Mouse (Mus musculus): ENCODE measurements around the gene Lao1. TPM values are rescaled to one million over a fixed set of nuclear protein-coding genes. Genes with fewer than 3 reads are reported as not detected.

Lao1 gene
- total and polyA plus RNA-seq, 2 experiments from 2014 or later, result not detected

DNA sequence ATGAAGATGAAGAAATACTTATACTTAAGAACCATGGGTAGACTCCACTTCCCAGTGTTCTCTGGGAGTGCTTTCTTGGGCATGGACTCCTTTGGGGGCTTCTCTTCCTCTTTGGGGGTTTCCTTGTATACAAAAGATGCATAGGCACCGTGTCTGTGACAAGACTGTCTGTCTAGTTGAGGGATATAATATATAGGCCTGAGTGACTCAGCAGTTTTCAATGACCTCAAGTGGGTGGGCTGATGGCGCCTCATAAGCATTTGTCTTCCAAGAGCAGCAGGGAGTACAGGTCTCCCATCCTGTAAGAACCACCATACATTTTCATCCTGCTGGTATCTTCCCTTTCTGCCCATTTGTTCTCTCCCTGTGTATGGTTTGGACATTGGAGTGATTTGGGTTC lies 11.9 kb downstream of the Lao1 start:
- no peak for TF ChIP-seq CTCF (IDR thresholded peaks at IDR 0.05; ENCODE audit: low read depth)
- no peak for TF ChIP-seq EP300 (IDR thresholded peaks at IDR 0.05; ENCODE audit: low read depth)
- ATAC-seq (ENCODE audit: insufficient read depth, low read depth) (no peak), DNase-seq (ENCODE audit: low spot score) (no peak)
- Histone ChIP-seq H3K27ac (ENCODE audit: low read depth) (no peak overlapping the region), H3K4me3 (ENCODE audit: low read depth, low read length) (no peak overlapping the region), H3K4me1 (ENCODE audit: control insufficient read depth, insufficient read depth) (no peaks in the 10 kb centered on the region), H3K36me3 (replicated peaks; ENCODE audit: control insufficient read depth, insufficient read depth, low read length) (no peaks in the 10 kb centered on the region), H3K27me3 (ENCODE audit: control insufficient read depth, insufficient read depth, low read length) (no peaks in the 10 kb centered on the region), H3K4me2 (ENCODE audit: low read depth, low read length) (no peak overlapping the region), H3K9me3 (replicated peaks; ENCODE audit: control insufficient read depth, low read length) (no peaks in the 10 kb centered on the region), H3K9ac (replicated peaks; ENCODE audit: low read depth, low read length) (no peak overlapping the region)
- WGBS, result 67% methylated on average over 2 of the region's 2 CpGs

DNA sequence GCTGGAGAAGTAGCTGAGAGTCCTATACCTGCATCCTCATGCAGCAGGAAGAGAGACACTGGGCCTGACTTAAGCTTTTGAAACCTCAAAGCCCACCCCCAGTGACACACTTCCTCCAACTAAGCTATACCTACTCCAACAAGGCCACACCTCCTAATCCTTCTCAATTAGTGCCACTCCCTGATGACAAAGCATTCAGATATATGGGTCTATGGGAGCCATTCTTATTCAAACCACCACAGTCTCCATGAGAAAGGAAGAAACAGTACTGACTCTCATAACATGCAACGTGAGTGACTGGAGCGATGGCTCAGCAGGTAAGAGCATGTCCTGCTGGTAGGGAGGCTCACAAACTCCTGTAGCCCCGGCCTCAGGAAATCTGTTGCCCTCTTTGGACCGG lies 23.9 kb downstream of the Lao1 start:
- no peak for DNase-seq (ENCODE audit: low spot score)
- H3K9me3 ChIP-seq (replicated peaks; ENCODE audit: control insufficient read depth, low read length), result no peaks in the 10 kb centered on the region
- no peak overlapping the region for H3K9ac ChIP-seq (replicated peaks; ENCODE audit: low read depth, low read length)
- no peak overlapping the region for H3K4me3 ChIP-seq (ENCODE audit: low read depth, low read length)
- TF ChIP-seq CTCF (IDR thresholded peaks at IDR 0.05; ENCODE audit: low read depth), result no peak
- TF ChIP-seq EP300 (IDR thresholded peaks at IDR 0.05; ENCODE audit: low read depth), result no peak
- ATAC-seq (ENCODE audit: insufficient read depth, low read depth), result no peak
- H3K27me3 ChIP-seq (ENCODE audit: control insufficient read depth, insufficient read depth, low read length), result no peaks in the 10 kb centered on the region
- H3K4me1 ChIP-seq (ENCODE audit: control insufficient read depth, insufficient read depth), result no peaks in the 10 kb centered on the region
- 84% methylated on average over 4 of the region's 4 CpGs for WGBS
- no peak overlapping the region for H3K4me2 ChIP-seq (ENCODE audit: low read depth, low read length)
- H3K27ac ChIP-seq (ENCODE audit: low read depth), result no peak overlapping the region
- no peaks in the 10 kb centered on the region for H3K36me3 ChIP-seq (replicated peaks; ENCODE audit: control insufficient read depth, insufficient read depth, low read length)

DNA sequence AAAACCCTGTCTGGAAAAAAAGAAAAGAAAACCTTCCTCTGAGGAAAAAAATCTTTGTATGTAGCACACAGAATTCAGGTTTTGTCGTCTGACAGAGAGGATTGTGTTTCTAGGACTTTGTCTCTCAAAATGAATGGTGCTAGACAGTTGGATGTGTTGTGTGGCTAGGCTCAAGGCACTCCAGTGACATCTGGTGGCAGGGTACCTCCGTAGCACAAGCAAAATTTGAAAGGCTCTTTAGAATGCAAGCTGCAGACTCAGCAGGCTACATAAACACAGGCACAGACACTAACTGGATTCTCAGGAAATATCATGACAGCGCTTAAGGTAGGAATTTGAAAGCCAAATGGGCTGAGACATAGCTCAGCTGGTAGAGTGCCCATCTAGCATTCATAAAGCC lies 27.2 kb downstream of the Lao1 start:
- TF ChIP-seq EP300 (IDR thresholded peaks at IDR 0.05; ENCODE audit: low read depth) (no peak), CTCF (IDR thresholded peaks at IDR 0.05; ENCODE audit: low read depth) (peak; percentile 83)
- WGBS, result 8% methylated on average over 3 of the region's 3 CpGs

DNA sequence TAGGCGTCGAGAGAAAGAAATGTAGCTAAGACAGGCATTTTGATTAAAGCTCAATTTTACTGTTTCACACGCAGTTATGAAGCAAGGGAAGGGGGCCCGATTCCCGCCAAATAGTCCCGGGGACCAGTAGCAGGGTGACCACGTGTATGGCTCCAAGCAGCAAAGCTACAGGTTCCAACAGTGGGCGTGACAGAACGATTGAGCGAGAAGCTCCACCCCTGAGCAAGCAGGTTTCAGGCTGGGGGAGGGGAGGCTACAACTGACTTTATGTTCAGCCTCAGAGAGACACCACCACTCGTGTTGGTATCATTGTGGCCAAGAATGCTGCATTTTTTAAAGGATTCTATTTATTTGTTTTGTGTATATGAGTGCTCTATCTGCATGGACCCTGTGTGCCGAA lies 28.0 kb downstream of the Lao1 start:
- H3K4me2 ChIP-seq (ENCODE audit: low read depth, low read length), result no peak overlapping the region
- no peak for TF ChIP-seq EP300 (IDR thresholded peaks at IDR 0.05; ENCODE audit: low read depth)
- TF ChIP-seq CTCF (IDR thresholded peaks at IDR 0.05; ENCODE audit: low read depth), result no peak
- 26% methylated on average over 12 of the region's 12 CpGs for WGBS
- no peak overlapping the region for H3K4me3 ChIP-seq (ENCODE audit: low read depth, low read length)
- no peaks in the 10 kb centered on the region for H3K27me3 ChIP-seq (ENCODE audit: control insufficient read depth, insufficient read depth, low read length)
- H3K27ac ChIP-seq (ENCODE audit: low read depth), result no peak overlapping the region
- H3K9me3 ChIP-seq (replicated peaks; ENCODE audit: control insufficient read depth, low read length), result 0 out of 2 replicates have a peak, but pooled peaks cover 3% of the 10 kb centered on the region
- no peaks in the 10 kb centered on the region for H3K36me3 ChIP-seq (replicated peaks; ENCODE audit: control insufficient read depth, insufficient read depth, low read length)
- no peak for ATAC-seq (ENCODE audit: insufficient read depth, low read depth)
- no peaks in the 10 kb centered on the region for H3K4me1 ChIP-seq (ENCODE audit: control insufficient read depth, insufficient read depth)
- H3K9ac ChIP-seq (replicated peaks; ENCODE audit: low read depth, low read length), result no peak overlapping the region
- no peak for DNase-seq (ENCODE audit: low spot score)

More for the DNA sequence above, 27.2 kb downstream of the Lao1 start:
- no peaks in the 10 kb centered on the region for H3K36me3 ChIP-seq (replicated peaks; ENCODE audit: control insufficient read depth, insufficient read depth, low read length)
- H3K9ac ChIP-seq (replicated peaks; ENCODE audit: low read depth, low read length), result no peak overlapping the region
- H3K4me2 ChIP-seq (ENCODE audit: low read depth, low read length), result no peak overlapping the region
- ATAC-seq (ENCODE audit: insufficient read depth, low read depth) (no peak; the same call in 1 of the 2 replicates), DNase-seq (ENCODE audit: low spot score) (peak; percentile 26)
- no peaks in the 10 kb centered on the region for H3K4me1 ChIP-seq (ENCODE audit: control insufficient read depth, insufficient read depth)
- H3K9me3 ChIP-seq (replicated peaks; ENCODE audit: control insufficient read depth, low read length), result no peaks in the 10 kb centered on the region
- no peaks in the 10 kb centered on the region for H3K27me3 ChIP-seq (ENCODE audit: control insufficient read depth, insufficient read depth, low read length)
- H3K4me3 ChIP-seq (ENCODE audit: low read depth, low read length), result no peak overlapping the region
- H3K27ac ChIP-seq (ENCODE audit: low read depth), result no peak overlapping the region

DNA sequence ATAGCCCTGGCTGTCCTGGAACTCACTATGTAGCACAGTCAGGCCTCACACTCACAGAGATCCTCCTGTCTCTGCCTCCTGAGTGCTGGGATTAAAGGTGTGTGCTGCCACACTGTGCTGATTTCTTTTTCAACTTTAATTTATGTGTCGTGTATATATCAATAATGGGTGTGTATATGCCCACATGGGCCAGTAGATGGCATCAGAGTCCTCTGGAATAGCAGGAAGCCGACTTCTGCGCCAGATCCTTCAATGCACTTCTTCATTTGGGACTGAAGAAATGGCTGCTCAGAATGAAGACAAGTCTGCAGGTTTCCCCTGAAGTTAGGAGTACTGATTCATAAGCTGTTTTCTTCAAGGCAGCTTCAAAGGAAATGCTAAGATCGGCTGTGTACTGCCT lies 30.4 kb downstream of the Lao1 start:
- ATAC-seq (ENCODE audit: insufficient read depth, low read depth) (no peak), DNase-seq (ENCODE audit: low spot score) (peak; percentile 21)
- H3K9ac ChIP-seq (replicated peaks; ENCODE audit: low read depth, low read length), result no peak overlapping the region
- TF ChIP-seq EP300 (IDR thresholded peaks at IDR 0.05; ENCODE audit: low read depth), result no peak
- TF ChIP-seq CTCF (IDR thresholded peaks at IDR 0.05; ENCODE audit: low read depth), result peak; percentile 48
- H3K9me3 ChIP-seq (replicated peaks; ENCODE audit: control insufficient read depth, low read length), result 0 out of 2 replicates have a peak, but pooled peaks cover 12% of the 10 kb centered on the region
- H3K36me3 ChIP-seq (replicated peaks; ENCODE audit: control insufficient read depth, insufficient read depth, low read length), result no peaks in the 10 kb centered on the region
- no peak overlapping the region for H3K27ac ChIP-seq (ENCODE audit: low read depth)
- no peaks in the 10 kb centered on the region for H3K27me3 ChIP-seq (ENCODE audit: control insufficient read depth, insufficient read depth, low read length)
- 38% methylated on average over 4 of the region's 4 CpGs for WGBS
- no peak overlapping the region for H3K4me3 ChIP-seq (ENCODE audit: low read depth, low read length)
- no peaks in the 10 kb centered on the region for H3K4me1 ChIP-seq (ENCODE audit: control insufficient read depth, insufficient read depth)
- no peak overlapping the region for H3K4me2 ChIP-seq (ENCODE audit: low read depth, low read length)

DNA sequence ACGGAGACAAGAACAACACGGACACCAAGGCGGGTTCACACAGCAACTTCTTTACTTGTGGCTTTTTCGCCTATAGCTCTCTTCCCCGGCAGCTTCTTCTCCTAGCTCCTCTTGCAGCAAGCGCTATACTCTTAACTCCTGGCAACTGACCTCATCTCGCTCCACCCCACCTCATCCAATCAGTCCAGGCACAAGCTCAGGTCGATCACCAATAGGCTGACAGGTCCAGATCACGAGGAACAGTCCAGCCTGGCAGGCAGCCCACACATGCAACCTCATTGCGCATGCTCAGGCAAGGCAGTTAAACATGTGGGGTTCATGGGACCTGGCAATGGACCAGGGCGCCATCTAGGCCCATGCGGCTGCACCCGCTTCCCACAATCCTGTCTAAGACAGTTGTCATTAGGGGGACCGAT lies 35.8 kb downstream of the Lao1 start:
- Histone ChIP-seq H3K27me3 (ENCODE audit: control insufficient read depth, insufficient read depth, low read length) (no peaks in the 10 kb centered on the region), H3K9me3 (replicated peaks; ENCODE audit: control insufficient read depth, low read length) (0 out of 2 replicates have a peak, but pooled peaks cover 12% of the 10 kb centered on the region), H3K36me3 (replicated peaks; ENCODE audit: control insufficient read depth, insufficient read depth, low read length) (no peaks in the 10 kb centered on the region), H3K9ac (replicated peaks; ENCODE audit: low read depth, low read length) (no peak overlapping the region), H3K27ac (ENCODE audit: low read depth) (no peak overlapping the region), H3K4me1 (ENCODE audit: control insufficient read depth, insufficient read depth) (no peaks in the 10 kb centered on the region), H3K4me3 (ENCODE audit: low read depth, low read length) (no peak overlapping the region), H3K4me2 (ENCODE audit: low read depth, low read length) (no peak overlapping the region)
- DNase-seq (ENCODE audit: low spot score) (no peak), ATAC-seq (ENCODE audit: insufficient read depth, low read depth) (0 out of 2 replicates have a peak, but pooled peaks have one; percentile 25)
- 80% methylated on average over 14 of the region's 14 CpGs for WGBS
- TF ChIP-seq CTCF (IDR thresholded peaks at IDR 0.05; ENCODE audit: low read depth), result no peak
- TF ChIP-seq EP300 (IDR thresholded peaks at IDR 0.05; ENCODE audit: low read depth), result no peak

Data from heart, postnatal 0 days (tissue).